Mouse (Mus musculus): ENCODE results near the gene Pip5kl1. TPM values are rescaled to one million over a fixed set of nuclear protein-coding genes. Genes with fewer than 3 reads are reported as not detected.

The Pip5kl1 gene
- polyA plus RNA-seq, 2 experiments, result 0.43 to 1.9 TPM

DNA sequence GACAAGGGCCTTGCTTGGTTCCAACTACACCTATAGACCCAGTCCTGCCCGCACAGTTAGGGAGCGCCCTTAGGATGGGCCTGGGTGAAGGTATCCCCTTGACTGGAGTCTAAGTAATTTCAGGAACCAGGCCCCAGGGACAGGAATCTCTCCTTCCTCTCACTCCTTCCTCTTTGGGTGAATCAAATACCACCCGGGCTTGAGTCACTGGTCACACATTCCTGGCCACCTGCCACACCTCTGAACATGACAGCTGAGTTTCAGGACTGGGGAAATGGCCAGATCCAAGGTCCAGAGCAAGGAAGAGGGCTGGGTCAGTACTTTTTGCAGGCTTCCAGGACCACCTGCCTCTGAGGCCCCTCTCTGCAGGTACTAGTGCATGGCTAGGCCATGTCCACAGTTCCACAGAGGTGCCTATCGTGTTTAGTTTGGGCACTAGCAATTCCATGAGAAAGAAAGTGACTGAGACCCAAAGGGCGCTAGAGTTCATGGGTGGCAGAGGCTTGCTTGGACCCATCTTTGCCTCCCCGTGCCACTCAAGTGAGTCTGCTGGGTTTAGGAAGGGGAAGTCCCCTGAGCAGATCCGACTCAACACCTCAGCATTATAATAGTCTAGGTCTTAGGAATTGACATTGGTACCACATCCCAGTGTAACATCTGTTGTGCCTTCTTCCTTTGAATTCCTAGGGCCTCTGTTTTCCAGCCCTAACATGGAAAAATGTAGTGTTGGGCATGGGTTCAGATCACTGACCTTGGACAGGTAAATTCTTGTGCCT, 26.4 kb upstream of the Pip5kl1 start:
- TF ChIP-seq POLR2A (IDR thresholded peaks at IDR 0.05; ENCODE audit: borderline replicate concordance, extremely low read depth, insufficient read depth, insufficient read length), result no peak
- ATAC-seq (ENCODE audit: low FRiP score, low read depth), result no peak
- no peak for DNase-seq (ENCODE audit: low spot score)
- no peaks in the 10 kb centered on the region for H3K9me3 ChIP-seq (ENCODE audit: control insufficient read depth, low read length)
- H3K4me1 ChIP-seq (ENCODE audit: control insufficient read depth, insufficient read depth, low read length), result peaks cover 20% of the 10 kb centered on the region
- H3K4me2 ChIP-seq (replicated peaks; ENCODE audit: low read depth, low read length, severe bottlenecking), result no peak overlapping the region
- no peak overlapping the region for H3K9ac ChIP-seq (ENCODE audit: low read depth, low read length, severe bottlenecking)
- no peaks in the 10 kb centered on the region for H3K27me3 ChIP-seq (ENCODE audit: control insufficient read depth, insufficient read depth, low read length)
- 91% methylated on average over 7 of the region's 7 CpGs for WGBS
- no peak overlapping the region for H3K27ac ChIP-seq (replicated peaks; ENCODE audit: low read depth, low read length)
- H3K4me3 ChIP-seq (replicated peaks; ENCODE audit: low read length), result no peak overlapping the region
- H3K36me3 ChIP-seq (ENCODE audit: control insufficient read depth, insufficient read depth, low read length), result no peaks in the 10 kb centered on the region; the same call in 1 of the 2 replicates

DNA sequence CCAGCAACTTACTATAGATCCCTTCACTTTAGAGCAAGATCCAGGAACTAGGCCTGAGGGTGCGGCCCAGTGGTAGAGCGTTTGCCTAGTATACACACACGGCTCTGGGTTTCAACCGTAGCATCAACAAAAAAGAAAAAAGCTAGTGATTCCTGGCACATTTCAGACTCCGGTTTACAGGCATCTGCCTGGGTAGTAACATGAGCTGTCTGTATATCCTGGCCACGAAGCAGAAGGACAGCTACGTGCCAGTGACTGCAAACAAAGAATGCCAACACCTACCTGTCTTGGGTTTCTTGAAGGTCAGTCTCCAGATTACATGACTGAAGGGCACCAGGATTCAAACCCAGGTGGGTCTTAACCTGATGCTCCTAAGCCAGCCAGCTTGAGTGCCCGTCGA, 25.4 kb upstream of the Pip5kl1 start:
- Histone ChIP-seq H3K4me3 (replicated peaks; ENCODE audit: low read length) (no peak overlapping the region), H3K4me2 (replicated peaks; ENCODE audit: low read depth, low read length, severe bottlenecking) (no peak overlapping the region), H3K27ac (replicated peaks; ENCODE audit: low read depth, low read length) (peak overlapping the region; percentile 67), H3K36me3 (ENCODE audit: control insufficient read depth, insufficient read depth, low read length) (no peaks in the 10 kb centered on the region; the same call in 1 of the 2 replicates), H3K4me1 (ENCODE audit: control insufficient read depth, insufficient read depth, low read length) (peaks cover 19% of the 10 kb centered on the region), H3K9ac (ENCODE audit: low read depth, low read length, severe bottlenecking) (no peak overlapping the region), H3K27me3 (ENCODE audit: control insufficient read depth, insufficient read depth, low read length) (no peaks in the 10 kb centered on the region), H3K9me3 (ENCODE audit: control insufficient read depth, low read length) (no peaks in the 10 kb centered on the region)
- DNase-seq (ENCODE audit: low spot score) (peak; percentile 33), ATAC-seq (ENCODE audit: low FRiP score, low read depth) (no peak)
- WGBS, result 58% methylated on average over 9 of the region's 9 CpGs
- no peak for TF ChIP-seq POLR2A (IDR thresholded peaks at IDR 0.05; ENCODE audit: borderline replicate concordance, extremely low read depth, insufficient read depth, insufficient read length)

DNA sequence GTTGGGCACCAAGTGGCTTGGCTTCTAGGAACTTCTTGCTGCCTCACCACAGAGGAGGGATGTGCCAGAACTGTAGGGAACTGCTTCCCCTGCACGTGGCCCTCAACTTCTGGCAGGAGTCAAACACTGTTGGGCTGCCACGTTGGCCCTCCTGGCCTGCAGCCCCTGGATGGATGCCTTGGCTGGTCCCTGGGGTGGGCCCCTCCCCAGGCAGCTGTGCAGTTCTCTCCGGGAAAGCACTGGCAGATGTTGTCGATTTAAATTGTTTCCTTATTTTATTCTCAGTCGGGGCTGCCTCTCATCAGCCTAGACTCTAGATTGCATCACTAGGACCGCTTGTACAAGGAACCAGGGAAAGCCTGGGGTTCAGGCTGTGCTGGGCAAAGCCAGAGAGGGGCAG, 24.8 kb upstream of the Pip5kl1 start:
- 0 out of 2 replicates have a peak overlapping the region, but pooled peaks have one; percentile 0 for H3K4me2 ChIP-seq (replicated peaks; ENCODE audit: low read depth, low read length, severe bottlenecking)
- DNase-seq (ENCODE audit: low spot score) (peak; percentile 76), ATAC-seq (ENCODE audit: low FRiP score, low read depth) (peak; percentile 78)
- no peaks in the 10 kb centered on the region for H3K27me3 ChIP-seq (ENCODE audit: control insufficient read depth, insufficient read depth, low read length)
- peak overlapping the region; percentile 67 for H3K27ac ChIP-seq (replicated peaks; ENCODE audit: low read depth, low read length)
- WGBS, result 23% methylated on average over 6 of the region's 6 CpGs
- H3K9ac ChIP-seq (ENCODE audit: low read depth, low read length, severe bottlenecking), result peak overlapping the region; percentile 45
- no peak for TF ChIP-seq POLR2A (IDR thresholded peaks at IDR 0.05; ENCODE audit: borderline replicate concordance, extremely low read depth, insufficient read depth, insufficient read length)
- peaks cover 19% of the 10 kb centered on the region for H3K4me1 ChIP-seq (ENCODE audit: control insufficient read depth, insufficient read depth, low read length)
- no peaks in the 10 kb centered on the region for H3K9me3 ChIP-seq (ENCODE audit: control insufficient read depth, low read length)
- H3K4me3 ChIP-seq (replicated peaks; ENCODE audit: low read length), result no peak overlapping the region
- no peaks in the 10 kb centered on the region; the same call in 1 of the 2 replicates for H3K36me3 ChIP-seq (ENCODE audit: control insufficient read depth, insufficient read depth, low read length)

DNA sequence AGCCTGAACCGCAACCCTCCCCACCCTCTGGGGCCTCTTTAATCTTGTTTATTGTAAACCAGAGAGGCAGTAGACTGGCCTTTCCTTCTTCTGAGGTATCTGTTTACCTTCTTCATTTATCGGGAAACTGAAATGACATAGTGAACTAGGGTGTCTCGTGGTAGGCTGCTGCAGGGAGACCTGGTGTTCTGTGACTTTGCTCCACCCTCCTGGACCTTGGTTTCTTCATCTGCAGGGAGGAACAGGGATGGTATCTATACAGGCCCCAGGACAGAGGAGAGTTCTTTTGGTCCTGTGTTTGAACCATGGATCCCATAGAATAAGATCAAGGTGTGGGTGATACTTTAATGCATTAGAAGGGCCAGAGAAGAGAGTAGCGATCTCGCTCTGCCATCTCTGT, 23.4 kb upstream of the Pip5kl1 start:
- no peaks in the 10 kb centered on the region for H3K9me3 ChIP-seq (ENCODE audit: control insufficient read depth, low read length)
- DNase-seq (ENCODE audit: low spot score), result no peak
- H3K4me3 ChIP-seq (replicated peaks; ENCODE audit: low read length), result no peak overlapping the region
- no peaks in the 10 kb centered on the region for H3K27me3 ChIP-seq (ENCODE audit: control insufficient read depth, insufficient read depth, low read length)
- TF ChIP-seq POLR2A (IDR thresholded peaks at IDR 0.05; ENCODE audit: borderline replicate concordance, extremely low read depth, insufficient read depth, insufficient read length), result no peak
- H3K36me3 ChIP-seq (ENCODE audit: control insufficient read depth, insufficient read depth, low read length), result no peaks in the 10 kb centered on the region; the same call in none of the 2 replicates
- H3K27ac ChIP-seq (replicated peaks; ENCODE audit: low read depth, low read length), result no peak overlapping the region
- 71% methylated on average over 5 of the region's 5 CpGs for WGBS
- H3K4me1 ChIP-seq (ENCODE audit: control insufficient read depth, insufficient read depth, low read length), result peaks cover 25% of the 10 kb centered on the region
- no peak overlapping the region for H3K9ac ChIP-seq (ENCODE audit: low read depth, low read length, severe bottlenecking)
- H3K4me2 ChIP-seq (replicated peaks; ENCODE audit: low read depth, low read length, severe bottlenecking), result no peak overlapping the region
- no peak for ATAC-seq (ENCODE audit: low FRiP score, low read depth)

DNA sequence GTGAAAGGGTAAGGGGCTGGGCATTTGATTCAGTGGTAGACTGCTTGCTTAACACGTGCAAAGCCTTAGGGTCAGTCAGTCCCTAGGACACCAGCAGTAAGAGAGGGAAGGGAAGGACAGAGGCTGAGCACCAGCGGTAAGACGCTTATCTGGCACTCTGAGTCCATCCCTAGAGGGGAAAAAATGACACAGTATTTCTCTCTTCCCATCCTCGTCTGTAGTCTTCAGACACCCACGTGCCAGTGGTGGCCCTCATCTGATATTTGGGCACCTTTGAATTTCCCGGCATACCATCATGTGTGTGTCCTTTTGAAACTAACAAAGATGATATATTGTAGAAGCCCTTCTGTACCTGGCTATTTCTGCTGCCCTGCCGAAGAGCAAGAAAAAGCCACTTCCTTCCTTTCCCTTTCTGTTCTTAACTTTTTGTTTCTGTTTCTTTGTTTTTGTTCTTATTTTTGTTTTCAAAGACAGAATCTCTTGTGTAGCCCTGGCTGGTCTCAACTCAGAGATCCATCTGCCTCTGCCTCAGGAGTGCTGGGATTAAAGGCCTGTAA, 20.9 kb upstream of the Pip5kl1 start:
- H3K9ac ChIP-seq (ENCODE audit: low read depth, low read length, severe bottlenecking), result no peak overlapping the region
- H3K9me3 ChIP-seq (ENCODE audit: control insufficient read depth, low read length), result no peaks in the 10 kb centered on the region
- peaks cover 4% of the 10 kb centered on the region for H3K36me3 ChIP-seq (ENCODE audit: control insufficient read depth, insufficient read depth, low read length)
- DNase-seq (ENCODE audit: low spot score) (no peak), ATAC-seq (ENCODE audit: low FRiP score, low read depth) (no peak)
- H3K27me3 ChIP-seq (ENCODE audit: control insufficient read depth, insufficient read depth, low read length), result no peaks in the 10 kb centered on the region
- 77% methylated on average over 7 of the region's 7 CpGs for WGBS
- H3K4me1 ChIP-seq (ENCODE audit: control insufficient read depth, insufficient read depth, low read length), result peaks cover 25% of the 10 kb centered on the region
- TF ChIP-seq POLR2A (IDR thresholded peaks at IDR 0.05; ENCODE audit: borderline replicate concordance, extremely low read depth, insufficient read depth, insufficient read length), result no peak
- H3K4me3 ChIP-seq (replicated peaks; ENCODE audit: low read length), result no peak overlapping the region
- no peak overlapping the region for H3K27ac ChIP-seq (replicated peaks; ENCODE audit: low read depth, low read length)
- no peak overlapping the region for H3K4me2 ChIP-seq (replicated peaks; ENCODE audit: low read depth, low read length, severe bottlenecking)
